Mouse (Mus musculus): ENCODE data around the gene Sh3bp1. TPM values are rescaled to one million over a fixed set of nuclear protein-coding genes. Genes with fewer than 3 reads are reported as not detected.
"Not testable (repeated sequence)": the region's sequence is repeated elsewhere in the genome, so short reads cannot be mapped to it uniquely, and the experiment has no call there.

Gene Sh3bp1
- total RNA-seq, 2 experiments from 2014 or later = 20.4 to 24.3 TPM

DNA sequence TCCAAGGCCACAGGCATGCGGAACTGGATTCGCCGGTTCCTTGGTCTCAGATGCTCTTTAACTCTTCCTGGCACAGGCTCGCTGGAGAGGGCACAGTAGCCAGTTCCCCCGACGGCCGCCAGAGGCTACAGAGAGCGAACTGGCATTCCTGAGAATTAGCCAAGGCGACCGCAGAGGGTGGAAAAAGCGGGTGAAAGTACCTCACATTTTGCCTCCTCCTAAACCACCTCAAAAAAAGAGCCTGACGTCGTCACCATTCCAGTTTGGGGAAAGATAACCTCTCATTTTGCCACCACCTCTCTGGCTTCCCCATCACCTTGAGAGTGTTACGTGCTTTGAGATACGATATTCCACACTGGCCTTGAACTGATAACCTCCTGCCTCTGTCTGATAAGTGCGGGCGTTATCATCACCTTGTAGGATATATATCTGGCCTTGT is 23.3 kb upstream of the Sh3bp1 start:
- peak; percentile 72 to 85 for DNase-seq (ENCODE audit: low spot score in 2 of 2)
- intact Hi-C loops (cut with DNase I) = no loop called here

DNA sequence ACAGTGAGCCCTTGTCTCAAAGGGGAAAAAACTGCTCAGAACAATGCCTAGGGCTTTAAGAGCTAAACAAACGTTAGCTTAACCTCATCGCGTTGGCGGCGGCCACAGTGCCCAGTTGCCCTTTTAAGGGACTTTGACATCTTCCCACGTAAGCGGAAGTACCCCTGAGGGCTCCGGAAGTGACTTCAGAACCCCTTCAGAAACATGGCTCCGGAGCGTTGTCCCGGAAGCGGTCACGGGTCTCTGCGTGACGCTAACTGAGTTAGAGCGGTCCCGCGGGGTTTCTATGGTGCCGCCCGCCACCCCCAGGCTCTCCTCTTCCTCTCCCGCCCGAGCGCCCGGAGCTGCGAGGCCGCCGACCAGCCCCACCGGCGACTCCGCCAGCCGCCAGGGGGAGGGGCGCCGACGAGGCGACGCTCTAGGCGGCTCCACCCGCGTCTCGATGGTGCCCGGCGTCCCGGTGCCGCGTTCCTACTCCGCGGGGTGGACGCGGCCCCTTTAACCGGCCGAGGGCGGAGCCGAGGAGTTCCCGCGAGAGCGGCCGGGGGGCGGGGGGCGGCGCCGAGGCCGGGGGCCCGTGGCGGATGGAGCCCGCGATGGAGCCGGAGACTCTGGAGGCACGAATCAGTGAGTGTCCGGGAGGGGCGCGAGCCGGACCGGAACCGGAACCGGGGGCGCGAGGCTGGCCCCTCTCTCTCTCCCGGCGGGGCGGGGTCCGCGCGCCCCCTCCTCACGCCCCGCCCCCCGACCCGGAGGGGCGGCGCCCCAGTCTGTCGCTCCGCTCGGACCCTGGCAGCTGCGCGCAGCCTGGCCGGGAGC is 22.4 kb upstream of the Sh3bp1 start, which contains the start of gene Gga1:
Gga1 (plus strand) TSS at position 200 of the 819 bp plus-strand sequence.
- intact Hi-C loops (cut with DNase I) = loop anchor here (1.0 kb wide), 1 partner anchor 35 kb away; no protein-coding TSS in a partner anchor

DNA sequence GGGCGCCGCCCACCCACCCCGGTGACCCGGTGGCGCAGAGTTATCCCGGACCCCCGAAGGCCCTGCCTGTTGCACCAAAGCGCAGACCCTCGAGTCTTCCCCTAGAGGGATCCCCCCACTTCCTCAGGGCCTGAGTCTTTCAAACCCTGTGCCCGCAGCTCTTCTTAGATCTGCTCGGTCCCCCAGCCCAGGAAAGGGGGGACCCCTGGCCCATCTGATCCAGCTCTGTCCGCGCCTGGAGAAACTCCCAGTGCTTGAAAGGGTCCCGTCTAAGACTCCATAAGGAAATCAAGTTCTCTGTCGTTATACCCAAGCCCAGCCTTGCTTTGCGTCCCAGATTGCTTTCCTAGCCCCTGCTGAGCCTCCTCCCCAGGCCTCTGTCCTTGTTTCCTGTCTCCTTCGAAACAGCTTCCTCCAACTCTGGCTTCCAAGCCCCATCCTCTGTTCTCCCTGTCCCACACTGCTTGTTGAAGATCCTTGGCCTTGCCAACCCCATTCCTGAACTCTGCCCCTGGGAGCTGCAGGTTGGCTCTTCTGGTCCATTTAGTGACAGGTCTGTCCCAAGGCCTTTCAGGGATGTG is 21.7 kb upstream of the Sh3bp1 start:
- DNase-seq (ENCODE audit: low spot score in 2 of 2) = no peak
- intact Hi-C loops (cut with DNase I) = loop anchor here (1.0 to 2.0 kb wide), 2 partner anchors 23 to 34 kb away; no protein-coding TSS in a partner anchor

More for the DNA sequence above, 22.4 kb upstream of the Sh3bp1 start, which contains the start of gene Gga1:
- DNase-seq (ENCODE audit: low spot score in 2 of 2) = peak; percentile 97 to 98

DNA sequence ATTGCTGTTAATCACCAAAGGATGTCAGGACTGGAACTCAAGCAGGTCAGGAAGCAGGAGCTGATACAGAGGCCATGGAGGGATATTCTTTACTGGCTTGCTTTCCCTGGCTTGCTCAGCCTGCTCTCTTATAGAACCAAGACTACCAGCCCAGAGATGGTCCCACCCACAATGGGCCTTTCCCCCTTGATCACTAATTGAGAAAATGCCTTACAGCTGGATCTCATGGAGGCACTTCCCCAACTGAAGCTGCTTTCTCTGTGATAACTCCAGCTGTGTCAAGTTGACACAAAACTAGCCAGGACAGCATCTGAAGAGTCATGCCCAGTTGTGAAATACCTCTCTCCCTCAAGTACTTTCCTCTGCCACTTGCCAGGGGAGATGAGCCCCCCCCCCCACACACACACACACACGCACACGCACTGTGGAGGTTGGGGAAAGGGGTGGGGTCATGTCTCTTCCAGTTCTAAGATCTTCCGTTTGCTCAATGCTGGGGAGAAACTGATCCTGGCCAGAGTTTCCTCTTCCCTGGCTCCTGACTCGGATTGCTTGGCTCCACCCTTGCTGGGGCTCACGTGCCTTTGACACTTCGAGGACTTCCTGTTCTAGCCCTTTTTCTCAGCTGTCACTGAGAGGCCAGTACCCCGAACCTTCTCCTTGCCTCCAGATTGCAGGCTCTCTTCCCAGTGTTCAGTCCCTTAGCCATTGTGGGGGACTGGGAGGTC is 20.6 kb upstream of the Sh3bp1 start:
- not testable (repeated sequence) for DNase-seq (ENCODE audit: low spot score in 2 of 2)
- intact Hi-C loops (cut with DNase I) = loop anchor here (2.0 kb wide), 1 partner anchor 22 kb away; no protein-coding TSS in a partner anchor

DNA sequence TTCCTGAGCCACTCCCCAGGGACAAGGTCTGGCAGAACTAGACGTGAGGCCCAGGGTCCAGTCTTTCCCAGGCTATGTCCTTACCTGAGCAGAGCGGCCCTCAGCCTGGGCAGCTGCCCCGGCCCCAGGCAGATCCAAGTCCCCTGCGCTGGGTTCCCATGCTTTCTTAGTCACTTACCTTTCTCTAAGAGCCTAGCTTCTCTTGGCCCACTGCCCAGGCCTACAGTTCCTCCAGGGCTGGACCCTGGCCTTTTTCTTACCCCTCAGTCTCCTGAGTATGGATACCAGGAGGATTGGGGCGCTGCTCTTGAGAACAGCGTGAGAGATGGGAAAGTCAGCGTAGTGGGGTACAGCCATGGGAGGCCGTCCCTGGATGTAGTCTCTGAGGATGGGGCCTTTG is 19.1 kb upstream of the Sh3bp1 start:
- DNase-seq (ENCODE audit: low spot score in 2 of 2) = no peak
- intact Hi-C loops (cut with DNase I) = no loop called here

DNA sequence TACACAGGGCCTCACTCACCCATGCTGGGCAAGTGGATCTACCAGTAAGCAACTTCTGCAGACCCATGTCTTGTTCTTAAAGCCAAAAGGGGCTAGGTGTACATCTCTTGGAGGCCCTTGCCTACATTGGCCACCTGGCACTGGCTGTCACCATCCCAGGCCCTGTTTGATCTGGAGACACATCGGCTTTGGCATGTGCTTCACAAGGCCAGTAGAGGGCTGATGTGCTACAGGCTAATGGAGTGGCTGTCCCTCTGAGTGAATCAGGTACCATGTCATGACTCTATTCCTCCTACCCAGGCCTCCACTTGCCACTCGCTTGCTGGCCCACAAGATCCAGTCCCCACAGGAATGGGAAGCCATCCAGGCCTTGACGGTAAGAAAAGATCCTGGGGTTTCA is 17.7 kb upstream of the Sh3bp1 start:
- intact Hi-C loops (cut with DNase I) = no loop called here
- no peak for DNase-seq (ENCODE audit: low spot score in 2 of 2)

DNA sequence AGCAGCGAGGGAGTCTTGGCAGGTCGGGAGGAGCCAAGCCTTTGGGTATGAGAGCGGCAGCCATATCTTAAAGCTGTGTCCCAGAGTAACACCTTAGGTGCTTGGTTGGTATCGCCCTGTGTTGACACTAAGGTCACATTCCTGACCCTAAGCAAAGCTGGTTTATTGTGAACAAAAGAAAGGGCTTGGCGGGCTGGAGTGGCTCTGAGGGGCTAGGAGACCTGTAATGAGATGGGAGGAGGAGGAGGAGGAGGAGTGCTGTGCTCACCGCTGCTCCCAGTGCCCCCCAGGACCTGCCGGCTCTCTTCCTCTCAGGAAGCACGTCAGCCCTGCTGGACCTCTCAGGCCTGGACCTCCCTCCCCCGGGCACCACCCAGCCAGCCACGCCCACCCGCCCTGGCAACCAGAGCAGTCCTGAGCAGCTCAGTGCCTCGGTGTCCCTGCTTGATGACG is 10.1 kb upstream of the Sh3bp1 start:
- intact Hi-C loops (cut with DNase I) = no loop called here
- DNase-seq (ENCODE audit: low spot score in 2 of 2) = no peak

DNA sequence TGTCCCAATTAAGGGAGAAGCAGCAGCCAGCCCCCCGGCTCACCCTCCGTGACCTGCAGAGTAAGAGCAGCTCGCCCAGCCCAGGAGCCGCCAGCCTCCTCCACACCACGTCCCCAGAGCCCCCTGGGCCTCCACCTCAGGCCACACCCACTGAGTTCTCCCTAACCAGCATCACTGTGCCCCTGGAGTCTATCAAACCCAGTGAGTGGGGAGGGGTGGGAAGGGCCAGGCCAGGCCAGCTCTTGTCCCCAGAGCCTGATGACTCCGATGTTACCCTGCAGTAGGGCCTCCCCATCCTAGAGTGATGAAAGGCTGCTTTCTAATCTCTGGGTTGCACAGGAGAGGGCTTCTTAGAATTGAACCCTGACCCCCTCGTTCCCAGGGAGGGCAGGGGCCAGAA is 7.1 kb upstream of the Sh3bp1 start:
- intact Hi-C loops (cut with DNase I) = no loop called here
- DNase-seq (ENCODE audit: low spot score in 2 of 2) = no peak

DNA sequence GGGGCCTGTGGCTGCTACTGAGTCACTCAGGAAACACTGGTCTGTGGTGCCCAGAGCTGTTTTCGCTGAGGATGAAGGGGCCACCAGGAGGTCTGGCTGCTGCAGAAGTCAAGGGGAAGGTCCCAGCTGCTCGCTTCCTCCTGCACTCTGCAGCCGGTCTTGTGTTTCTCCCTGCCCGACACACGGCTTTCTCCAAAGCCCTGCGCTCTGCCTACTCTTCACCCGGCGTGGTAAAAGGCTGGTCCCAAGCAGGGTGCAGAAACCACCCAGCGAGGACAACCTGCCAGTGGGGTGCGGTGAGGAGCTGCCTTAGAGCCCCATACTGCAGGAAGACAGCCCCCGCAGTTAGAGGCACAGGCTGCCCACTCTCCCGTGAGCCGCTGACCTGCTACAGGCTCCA is 4.8 kb upstream of the Sh3bp1 start:
- intact Hi-C loops (cut with DNase I) = no loop called here
- DNase-seq (ENCODE audit: low spot score in 2 of 2) = no peak

DNA sequence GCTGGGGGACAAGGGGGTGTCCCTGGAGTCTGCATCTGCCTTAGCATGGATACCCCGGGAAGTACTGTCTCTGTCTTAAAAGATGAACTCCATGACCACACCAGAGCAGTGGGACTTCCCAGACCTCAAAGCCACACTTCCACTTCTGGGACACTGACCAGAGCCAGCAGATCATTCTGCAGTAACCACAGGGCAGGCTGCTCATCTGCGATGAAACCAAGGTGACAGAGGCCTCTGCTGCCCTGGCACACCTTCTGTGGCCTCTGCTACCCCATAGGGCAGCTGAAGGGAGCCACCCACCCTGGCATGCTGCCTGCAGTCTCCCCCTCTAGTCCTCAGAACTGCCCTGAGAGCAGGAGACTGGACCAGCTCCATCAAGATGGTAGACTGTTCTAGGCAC is 3.8 kb upstream of the Sh3bp1 start:
- DNase-seq (ENCODE audit: low spot score in 2 of 2) = no peak
- intact Hi-C loops (cut with DNase I) = no loop called here

DNA sequence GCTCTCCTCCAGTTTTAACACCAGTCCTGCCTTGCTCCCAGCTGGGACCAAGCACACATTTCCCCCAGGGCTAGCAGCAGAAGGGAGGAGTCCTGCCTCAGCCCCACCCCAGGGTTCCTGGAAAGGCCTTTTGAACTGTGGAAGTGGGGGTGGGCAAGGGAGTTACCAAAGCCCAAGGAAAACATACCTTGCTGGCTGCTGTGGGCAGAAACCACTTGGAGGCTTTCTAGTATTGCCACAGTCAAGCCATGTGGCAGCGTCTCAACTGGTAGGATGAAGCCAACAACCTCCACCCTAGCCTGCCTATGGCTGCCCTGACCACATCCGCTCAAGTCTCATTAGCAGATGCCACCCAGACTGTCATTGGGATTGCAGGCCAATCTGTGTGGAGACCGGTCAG is 3.4 kb upstream of the Sh3bp1 start:
- no peak for DNase-seq (ENCODE audit: low spot score in 2 of 2)
- intact Hi-C loops (cut with DNase I) = no loop called here

DNA sequence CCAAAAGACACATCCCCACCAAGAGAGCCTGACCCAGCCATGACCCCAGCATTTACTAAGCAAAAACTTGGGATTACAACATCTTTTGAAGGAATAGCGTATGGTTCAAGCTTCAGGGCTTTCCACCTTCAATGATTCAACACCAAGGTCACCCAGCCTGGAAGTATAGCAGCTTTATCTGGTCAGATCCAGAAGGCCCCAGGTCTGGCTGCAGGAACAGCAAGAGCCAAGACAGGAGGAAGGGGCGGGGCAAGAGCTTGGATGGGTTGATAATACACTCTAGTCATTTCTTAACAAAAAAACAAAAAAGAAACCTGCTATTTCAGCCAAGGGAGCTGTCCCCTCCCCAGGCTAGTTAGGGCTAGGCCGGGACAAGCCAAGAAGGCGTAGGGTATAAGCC is 2.1 kb upstream of the Sh3bp1 start:
- DNase-seq (ENCODE audit: low spot score in 2 of 2) = no peak
- intact Hi-C loops (cut with DNase I) = no loop called here

DNA sequence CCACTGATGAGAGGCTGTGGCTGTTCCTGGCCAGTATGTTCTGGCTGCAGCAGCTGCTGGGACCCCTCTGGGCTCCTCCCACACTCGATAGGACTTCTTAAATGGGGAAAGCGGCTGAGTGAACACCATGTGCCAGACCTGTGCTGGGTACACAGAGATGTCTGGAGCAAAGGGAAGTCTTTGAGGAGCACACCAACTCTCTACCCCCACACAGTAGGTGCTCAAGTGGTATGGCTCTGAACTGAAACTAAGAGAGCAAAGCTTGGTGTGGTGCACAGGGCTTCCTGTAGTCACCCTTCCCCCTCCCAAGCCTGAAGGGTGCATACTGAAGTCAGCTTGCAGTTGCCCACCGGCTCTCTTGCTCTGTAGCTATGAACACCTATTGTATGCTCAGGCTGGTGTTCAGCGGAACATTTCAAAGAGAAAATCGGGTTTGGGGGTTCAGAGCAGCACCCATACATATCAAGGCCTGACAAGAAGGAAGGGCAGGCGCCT is 1.0 kb upstream of the Sh3bp1 start:
- intact Hi-C loops (cut with DNase I) = no loop called here
- no peak for DNase-seq (ENCODE audit: low spot score in 2 of 2)

DNA sequence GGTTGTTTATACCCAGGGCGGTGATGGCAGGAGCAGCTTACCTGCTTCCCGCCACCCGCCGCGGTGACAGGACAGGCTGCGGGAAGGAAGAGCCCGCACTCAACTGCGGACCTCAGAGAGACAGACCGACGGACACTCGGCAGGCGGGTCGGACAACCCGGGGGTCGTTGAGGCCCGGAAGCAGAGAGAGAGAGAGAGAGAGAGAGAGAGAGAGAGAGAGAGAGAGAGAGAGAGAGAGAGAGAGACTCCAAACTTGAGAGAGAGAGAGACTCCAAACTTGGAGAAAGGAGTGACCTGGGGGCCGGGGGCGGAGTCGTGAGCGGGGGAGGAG is 194 bp upstream of the Sh3bp1 start, which contains the start of gene Gm49510:
Gm49510 (plus strand) TSS at position 259 of the 331 bp plus-strand sequence.
- no peak for DNase-seq (ENCODE audit: low spot score in 2 of 2)
- intact Hi-C loops (cut with DNase I) = no loop called here

DNA sequence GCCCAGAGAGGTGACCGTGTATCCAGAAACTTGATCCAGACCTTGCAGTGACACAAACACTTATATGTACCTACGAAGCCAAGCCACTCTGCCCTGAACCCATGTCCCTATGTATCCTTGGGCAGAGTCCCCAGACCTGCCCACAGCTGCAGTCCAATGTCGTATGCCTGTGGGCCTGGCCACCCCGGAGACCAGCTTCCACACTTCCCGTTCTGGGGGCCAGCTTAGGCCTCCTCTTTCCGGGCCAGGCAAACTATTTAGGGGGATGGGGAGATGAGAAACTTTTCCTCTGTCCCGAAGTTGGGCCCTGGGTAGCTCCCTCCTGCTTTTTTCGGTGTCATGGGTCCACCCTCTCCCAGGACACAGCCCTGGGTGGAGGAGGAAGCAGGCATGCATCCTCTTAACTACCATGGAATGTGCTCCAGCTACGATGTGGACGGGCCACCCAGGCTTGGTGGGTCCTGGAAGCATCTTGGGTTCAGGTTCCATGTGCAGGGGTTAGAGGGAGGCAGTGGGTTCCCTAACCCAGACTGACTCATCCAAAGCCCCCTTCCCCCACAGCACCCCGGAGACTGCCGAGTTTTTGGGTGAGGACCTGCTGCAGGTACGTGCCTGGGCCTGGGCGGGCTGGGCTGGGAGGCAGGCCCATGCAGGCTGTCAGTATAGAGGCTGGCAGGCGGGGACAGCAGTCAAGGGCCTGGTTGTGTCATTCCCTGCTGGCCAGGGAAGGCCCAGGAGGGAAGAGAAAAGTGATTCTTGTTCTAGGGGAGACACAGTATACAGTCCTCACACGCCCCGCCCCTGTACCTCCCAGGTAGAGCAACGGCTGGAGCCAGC is 1.2 kb downstream of the Sh3bp1 start:
- intact Hi-C loops (cut with DNase I) = loop anchor here (2.0 kb wide), 1 partner anchor 22 kb away; no protein-coding TSS in a partner anchor

DNA sequence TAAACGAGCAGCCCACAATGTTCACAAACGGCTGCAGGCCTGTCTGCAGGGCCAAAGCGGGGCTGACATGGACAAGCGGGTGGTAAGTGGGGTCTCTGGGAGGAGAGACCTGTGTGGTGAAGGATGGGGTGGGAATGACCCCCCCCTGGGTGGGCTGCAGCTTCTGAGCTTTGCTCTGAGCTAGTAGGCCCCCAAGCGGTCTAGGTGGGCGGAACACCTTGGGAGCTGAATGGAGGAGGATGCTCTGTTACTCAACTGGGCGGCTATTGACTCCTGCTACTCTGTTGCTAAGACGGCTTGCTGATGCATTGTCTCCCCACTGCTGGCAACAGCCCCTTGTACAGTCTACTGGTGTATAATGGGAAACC is 1.8 kb downstream of the Sh3bp1 start:
- DNase-seq (ENCODE audit: low spot score in 2 of 2) = no peak

More for the DNA sequence above, 1.2 kb downstream of the Sh3bp1 start:
- no peak for DNase-seq (ENCODE audit: low spot score in 2 of 2)

DNA sequence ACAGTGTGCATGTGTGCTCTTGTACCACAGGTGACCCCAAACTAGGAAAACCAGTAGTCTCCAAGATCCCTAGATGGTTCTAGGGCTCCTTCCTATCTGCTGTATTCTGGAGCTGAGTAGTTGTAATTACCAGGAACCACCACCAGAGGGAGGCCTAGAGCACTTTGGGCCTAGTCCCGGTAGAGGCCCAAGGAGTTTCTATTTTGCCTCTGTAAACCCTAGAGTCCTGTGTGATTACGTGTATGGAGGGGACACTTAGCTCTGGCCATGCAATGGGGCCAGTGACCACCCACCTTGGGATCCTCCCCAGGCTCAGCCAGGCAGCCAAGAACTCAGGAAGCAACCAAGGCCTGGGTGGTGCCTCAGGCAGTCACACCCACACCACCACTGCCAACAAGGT is 3.7 kb downstream of the Sh3bp1 start:
- peak; percentile 82 to 83 for DNase-seq (ENCODE audit: low spot score in 2 of 2)
- intact Hi-C loops (cut with DNase I) = no loop called here

More for the DNA sequence above, 1.8 kb downstream of the Sh3bp1 start:
- intact Hi-C loops (cut with DNase I) = loop anchor here (2.0 kb wide), 1 partner anchor 23 kb away; no protein-coding TSS in a partner anchor

DNA sequence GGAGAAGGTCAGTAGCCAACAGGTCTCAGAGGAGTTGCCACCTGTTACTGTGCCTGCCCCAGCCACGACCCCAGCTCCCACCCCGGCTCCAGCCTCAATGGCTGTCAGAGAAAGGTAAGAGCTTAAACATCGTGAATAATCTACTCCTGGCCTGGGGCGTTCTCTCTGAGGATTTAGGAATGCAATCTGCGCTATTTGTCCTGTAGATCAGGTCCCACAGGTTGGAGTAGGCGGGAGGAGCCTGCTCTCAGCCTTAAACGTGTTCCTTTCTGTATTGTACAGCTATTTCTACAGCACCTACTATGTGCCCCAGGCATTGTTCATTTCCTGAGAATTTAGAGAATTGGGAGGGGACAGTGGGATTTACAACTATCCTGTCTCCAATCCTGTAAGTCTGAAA is 8.8 kb downstream of the Sh3bp1 start:
- no peak for DNase-seq (ENCODE audit: low spot score in 2 of 2)
- intact Hi-C loops (cut with DNase I) = no loop called here

DNA sequence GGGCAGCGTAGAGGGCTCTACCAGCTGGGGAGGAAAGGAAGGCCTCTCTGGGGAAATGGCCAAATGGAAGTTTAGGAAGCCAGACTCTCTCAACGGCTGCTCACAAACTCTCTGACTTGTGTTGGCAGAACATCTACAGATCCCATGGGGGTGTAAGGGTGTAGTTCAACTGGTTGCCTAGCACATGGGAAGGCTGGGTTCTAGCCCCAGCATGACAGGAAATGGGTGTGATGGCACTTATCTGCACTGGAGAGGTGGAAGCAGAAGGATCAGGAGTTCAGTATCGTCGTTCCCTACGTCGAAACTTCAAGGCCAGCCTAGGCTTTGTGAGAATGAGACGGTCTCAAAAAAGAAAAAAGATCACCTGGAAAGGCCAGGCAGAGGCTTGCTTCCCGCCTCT is 9.4 kb downstream of the Sh3bp1 start:
- no peak for DNase-seq (ENCODE audit: low spot score in 2 of 2)
- intact Hi-C loops (cut with DNase I) = no loop called here
